Mouse (Mus musculus) heart, postnatal 0 days (tissue): Measurements from ENCODE around the gene Gm39566. TPM values are rescaled to one million over a fixed set of nuclear protein-coding genes. Genes with fewer than 3 reads are reported as not detected.
A peak's percentile ranks its signal among the peaks of the same experiment; 100 is the strongest.
"Not testable (repeated sequence)": the region's sequence is repeated elsewhere in the genome, so short reads cannot be mapped to it uniquely, and the experiment has no call there.

Source experiments
- ATAC-seq: fragments of 200-750 bp; cut with Nextera tagmentation; 2 replicates; pipeline ENCODE4 v1.8.0; 2017; ENCODE audit warnings: low read depth, moderate number of reproducible peaks, moderate library complexity; ENCODE audit not compliant: insufficient read depth
- DNase-seq: peaks from one replicate; pipeline ENCODE4 v3.0.0-alpha.2; 2016; ENCODE audit warnings: low spot score
- H3K27ac ChIP-seq: fragments of 300-500 bp; sonication (generic); 2 replicates; pipeline ENCODE4 v1.5.1; 2014; ENCODE audit warnings: low read depth, mild to moderate bottlenecking
- H3K27me3 ChIP-seq: fragments of 300-500 bp; sonication (generic); 2 replicates; pipeline ENCODE4 v1.6.1; 2014; ENCODE audit warnings: low read length, mixed read lengths; ENCODE audit not compliant: control insufficient read depth, insufficient read depth
- H3K36me3 ChIP-seq: fragments of 300-500 bp; sonication (generic); replicated peaks from 2 replicates; pipeline ENCODE4 v1.6.1; 2014; ENCODE audit warnings: low read length, mixed read lengths; ENCODE audit not compliant: control insufficient read depth, insufficient read depth
- H3K4me1 ChIP-seq: fragments of 300-500 bp; sonication (generic); 2 replicates; pipeline ENCODE4 v1.6.1; 2014; ENCODE audit warnings: antibody characterized with exemption; ENCODE audit not compliant: control insufficient read depth, insufficient read depth
- H3K4me2 ChIP-seq: fragments of 300-500 bp; sonication (generic); 2 replicates; pipeline ENCODE4 v1.6.1; 2014; ENCODE audit warnings: low read depth, mild to moderate bottlenecking, low read length, moderate library complexity
- H3K4me3 ChIP-seq: fragments of 300-500 bp; sonication (generic); 2 replicates; pipeline ENCODE4 v1.5.1; 2014; ENCODE audit warnings: low read depth, low read length
- H3K9ac ChIP-seq: fragments of 300-500 bp; sonication (generic); replicated peaks from 2 replicates; pipeline ENCODE4 v1.6.1; 2014; ENCODE audit warnings: low read depth, low read length, mixed read lengths
- H3K9me3 ChIP-seq: fragments of 300-500 bp; sonication (generic); replicated peaks from 2 replicates; pipeline ENCODE4 v1.6.1; 2016; ENCODE audit warnings: low read length; ENCODE audit not compliant: control insufficient read depth
- CTCF ChIP-seq: IDR thresholded peaks from 2 replicates; pipeline ENCODE4 v1.5.1; 2016; ENCODE audit warnings: antibody characterized with exemption, control low read depth, low read depth
- EP300 ChIP-seq: IDR thresholded peaks from 2 replicates; pipeline ENCODE4 v1.6.1; 2016; ENCODE audit warnings: antibody characterized with exemption, low read depth
- WGBS: fragments of 180-500 bp; shearing (Covaris S2); extraction: QIAGEN DNeasy Blood & Tissue Kit; methylation state at CpG from one replicate; pipeline ENCODE4 v1.1.7; 2014; 5-methylcytosine and 5-hydroxymethylcytosine counted together
- polyA plus RNA-seq: library from polyadenylated mRNA; unstranded; fragments of >200 nt; fragmentation: Nextera tagmentation; extraction: Ambion mirVana; gene quantifications from 2 replicates; pipeline ENCODE4 v1.2.1, GENCODE M21; 2015
- total RNA-seq: library from RNA; depleted of rRNA; stranded (reverse); fragments of >200 nt; gene quantifications from 2 replicates; pipeline ENCODE4 v1.2.3, GENCODE M21; 2014; ENCODE audit warnings: low replicate concordance; rRNA removed

Gm39566 gene
- total RNA-seq (not detected in 2 replicates), polyA plus RNA-seq (not detected in 2 replicates)

DNA sequence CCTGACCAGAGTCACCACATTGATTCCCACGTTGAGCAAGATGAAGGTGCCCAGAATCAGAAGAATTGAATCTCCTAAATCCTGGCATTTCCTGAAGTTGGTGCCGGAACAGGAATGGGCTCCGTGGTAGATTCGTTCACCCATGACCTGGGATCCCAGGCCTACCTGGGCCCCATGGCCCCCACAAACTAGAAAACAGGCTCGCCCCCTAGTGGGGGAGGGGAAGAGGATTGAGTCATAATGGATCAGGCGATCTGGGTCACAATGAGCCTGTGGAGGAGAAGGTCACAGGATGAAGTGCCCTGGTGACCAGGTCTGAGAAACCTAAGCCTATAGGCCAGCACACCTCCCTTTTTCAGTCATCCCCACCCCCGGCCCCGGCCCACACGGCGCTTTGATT lies at the start of gene Gm39566:
TSS of gene Gm39566 (minus strand) at position 144 of the 400 bp plus-strand sequence.
- no peak for DNase-seq
- Histone ChIP-seq H3K9ac (no peak within 1 kb of the TSS), H3K27me3 (no peaks in the 10 kb centered on the region), H3K27ac (no peak within 1 kb of the TSS), H3K9me3 (no peaks in the 10 kb centered on the region), H3K4me1 (no peaks in the 10 kb centered on the region), H3K4me3 (no peak within 1 kb of the TSS), H3K36me3 (no peaks in the 10 kb centered on the region), H3K4me2 (no peak within 1 kb of the TSS)
- no peak for ATAC-seq
- TF ChIP-seq CTCF = no peak
- TF ChIP-seq EP300 = no peak
- WGBS = 44% methylated on average over 10 of the region's 10 CpGs

- Histone ChIP-seq H3K27ac (no peak overlapping the region), H3K9me3 (no peaks in the 10 kb centered on the region), H3K4me3 (no peak overlapping the region), H3K27me3 (peaks cover 1% of the 10 kb centered on the region; the same call in 1 of the 2 replicates), H3K36me3 (no peaks in the 10 kb centered on the region), H3K4me1 (no peaks in the 10 kb centered on the region), H3K4me2 (no peak overlapping the region), H3K9ac (no peak overlapping the region)
- 38% methylated on average over 8 of the region's 8 CpGs for WGBS
- TF ChIP-seq EP300 = no peak
- no peak for TF ChIP-seq CTCF
- ATAC-seq (no peak), DNase-seq (no peak)
These were observed 49.2 kb upstream of the Gm39566 start for GRCm38 (mm10) chr11:69864138-69864860.

DNA sequence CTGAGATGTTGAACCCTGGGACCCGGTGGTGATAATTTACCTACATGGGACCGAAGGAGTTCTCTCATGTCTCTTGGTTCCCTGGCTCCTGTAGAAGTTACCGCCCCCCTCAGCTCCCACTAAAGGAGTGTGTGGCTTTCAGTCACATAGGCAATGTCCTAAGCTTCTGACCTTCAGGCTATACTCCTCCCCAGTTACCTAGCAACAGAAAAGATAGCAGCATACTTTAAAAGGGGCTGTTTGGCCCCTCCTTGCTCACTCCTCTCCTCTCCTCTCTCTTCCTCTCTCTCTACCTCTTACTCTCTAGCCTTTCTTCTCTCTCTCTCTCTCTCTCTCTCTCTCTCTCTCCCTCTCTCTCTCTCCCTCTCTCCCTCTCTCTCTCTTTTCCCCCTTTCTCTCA lies 48.6 kb upstream of the Gm39566 start:
- H3K4me1 ChIP-seq, H3K4me2 ChIP-seq, H3K27ac ChIP-seq, H3K27me3 ChIP-seq, DNase-seq, H3K9me3 ChIP-seq, H3K36me3 ChIP-seq, H3K9ac ChIP-seq, H3K4me3 ChIP-seq, ATAC-seq: not testable (repeated sequence)
- WGBS = 47% methylated on average over 3 of the region's 3 CpGs

- Histone ChIP-seq H3K36me3 (no peaks in the 10 kb centered on the region), H3K4me1 (no peaks in the 10 kb centered on the region), H3K27me3 (peaks cover 16% of the 10 kb centered on the region), H3K9me3 (no peaks in the 10 kb centered on the region), H3K4me3 (no peak within 1 kb of the TSS), H3K9ac (no peak within 1 kb of the TSS), H3K4me2 (no peak within 1 kb of the TSS), H3K27ac (no peak within 1 kb of the TSS)
- DNase-seq = no peak
- WGBS = 30% methylated on average over 30 of the region's 30 CpGs
- no peak for ATAC-seq
- TF ChIP-seq CTCF (no peak), EP300 (no peak)
These were observed 43.3 kb upstream of the Gm39566 start, which contains the start of gene Tnk1 for GRCm38 (mm10) chr11:69858113-69858998. Gene Tnk1, minus strand, starts transcription at chr11:69858730.

DNA sequence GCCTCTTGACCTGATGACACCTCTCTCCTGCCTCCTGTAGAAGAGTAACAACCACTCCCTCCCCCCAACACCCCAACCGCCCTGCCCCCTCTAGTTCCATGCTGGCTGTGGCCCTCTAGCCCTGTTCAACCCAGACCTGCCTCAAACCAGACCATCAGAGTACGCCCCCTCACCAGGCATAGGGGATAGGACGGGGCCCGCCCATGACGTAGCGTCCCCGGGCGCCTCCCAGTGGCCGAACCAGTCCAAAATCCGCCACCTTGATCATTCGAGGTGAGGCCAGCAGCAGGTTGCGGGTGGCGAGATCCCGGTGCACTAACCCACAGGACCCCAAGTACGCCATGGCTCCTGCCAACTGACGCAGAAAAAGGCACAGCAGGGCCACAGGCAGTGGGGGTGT lies 40.2 kb upstream of the Gm39566 start:
- Histone ChIP-seq H3K4me3 (no peak overlapping the region), H3K27ac (no peak overlapping the region), H3K27me3 (peaks cover 16% of the 10 kb centered on the region), H3K4me1 (no peaks in the 10 kb centered on the region), H3K36me3 (peaks cover 19% of the 10 kb centered on the region), H3K9ac (no peak overlapping the region), H3K4me2 (no peak overlapping the region), H3K9me3 (no peaks in the 10 kb centered on the region)
- WGBS = 17% methylated on average over 16 of the region's 16 CpGs
- TF ChIP-seq EP300 = no peak
- TF ChIP-seq CTCF = peak; percentile 45
- ATAC-seq (peak; percentile 34; the same call in 1 of the 2 replicates), DNase-seq (no peak)
